Mouse (Mus musculus) bone marrow, adult 2 months (tissue): ENCODE measurements around the gene Cblb.

Experiments
- CTCF ChIP-seq: fragments of 200-500 bp; IDR thresholded peaks from 2 replicates; pipeline ENCODE4 v1.5.1; 2011; ENCODE audit warnings: low read length, control low read depth; ENCODE audit not compliant: control insufficient read depth, insufficient read depth
- POLR2A ChIP-seq: fragments of 200-500 bp; IDR thresholded peaks from 2 replicates; pipeline ENCODE4 v1.6.1; 2011; ENCODE audit warnings: low read depth, mild to moderate bottlenecking, control low read depth, low read length, borderline replicate concordance; ENCODE audit not compliant: control insufficient read depth

DNA sequence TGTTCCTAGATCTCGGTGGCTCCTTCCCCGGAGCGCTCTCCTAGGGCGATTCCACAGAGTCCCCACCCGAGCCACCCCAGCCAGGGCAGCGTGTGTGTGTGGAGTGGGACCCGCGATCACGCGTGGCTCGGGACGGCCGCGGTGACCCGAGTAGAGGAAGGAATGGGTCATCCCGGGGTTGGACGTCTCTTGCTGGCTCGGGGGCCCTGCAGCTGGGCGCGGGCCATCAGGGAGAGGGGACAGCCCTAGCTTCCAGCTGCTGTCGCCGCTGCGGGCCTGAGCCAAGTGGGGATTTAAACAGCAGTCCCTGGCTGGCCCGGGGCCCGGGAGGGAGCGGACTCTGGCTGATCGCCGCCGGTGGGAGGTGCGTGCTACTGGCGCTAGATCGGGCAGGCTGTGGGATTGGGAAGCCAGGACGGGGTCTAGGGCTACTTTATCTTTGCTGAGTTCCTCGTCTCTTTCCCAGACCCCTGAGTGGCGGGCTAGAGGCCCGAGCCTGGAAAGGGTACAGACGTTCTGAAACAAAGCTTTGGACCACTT lies 757 bp downstream of the Cblb start:
- TF ChIP-seq CTCF (no peak), POLR2A (no peak)
